Mouse (Mus musculus): Measurements from ENCODE around the gene Cep131. TPM values are rescaled to one million over a fixed set of nuclear protein-coding genes. Genes with fewer than 3 reads are reported as not detected.

Cep131 gene
- polyA plus RNA-seq, 1 experiment from 2014 or later = 15.3 TPM

GRCm38 (mm10) chr11:120034306-120034705, 52.3 kb downstream of the Cep131 start:
- Histone ChIP-seq H3K4me3 (ENCODE audit: low read length) (no peak overlapping the region), H3K9ac (ENCODE audit: low read length) (no peak overlapping the region), H3K27me3 (ENCODE audit: control insufficient read depth, insufficient read depth, low read depth, low read length) (no peaks in the 10 kb centered on the region), H3K4me2 (ENCODE audit: low read depth, low read length) (no peak overlapping the region), H3K4me1 (replicated peaks; ENCODE audit: control insufficient read depth, insufficient read depth, low read length) (peaks cover 8% of the 10 kb centered on the region; the same call in 1 of the 2 replicates), H3K36me3 (ENCODE audit: control insufficient read depth, insufficient read depth, low read length) (no peaks in the 10 kb centered on the region), H3K27ac (ENCODE audit: low read length) (no peak overlapping the region), H3K9me3 (ENCODE audit: control insufficient read depth, low read length) (no peaks in the 10 kb centered on the region)
- ATAC-seq (ENCODE audit: low read depth) = no peak
- 32% methylated on average over 3 of the region's 3 CpGs for WGBS

GRCm38 (mm10) chr11:120033473-120033872, 53.2 kb downstream of the Cep131 start:
- H3K9me3 ChIP-seq (ENCODE audit: control insufficient read depth, low read length) = no peaks in the 10 kb centered on the region
- no peak overlapping the region for H3K4me3 ChIP-seq (ENCODE audit: low read length)
- no peak overlapping the region for H3K27ac ChIP-seq (ENCODE audit: low read length)
- no peak overlapping the region for H3K4me2 ChIP-seq (ENCODE audit: low read depth, low read length)
- H3K9ac ChIP-seq (ENCODE audit: low read length) = no peak overlapping the region
- no peaks in the 10 kb centered on the region for H3K36me3 ChIP-seq (ENCODE audit: control insufficient read depth, insufficient read depth, low read length)
- no peaks in the 10 kb centered on the region for H3K27me3 ChIP-seq (ENCODE audit: control insufficient read depth, insufficient read depth, low read depth, low read length)
- peaks cover 5% of the 10 kb centered on the region; the same call in 1 of the 2 replicates for H3K4me1 ChIP-seq (replicated peaks; ENCODE audit: control insufficient read depth, insufficient read depth, low read length)
- WGBS = 64% methylated on average over 3 of the region's 3 CpGs
- 0 out of 2 replicates have a peak, but pooled peaks have one; percentile 10 for ATAC-seq (ENCODE audit: low read depth)

- WGBS = 33% methylated on average over 8 of the region's 8 CpGs
- H3K4me2 ChIP-seq (ENCODE audit: low read depth, low read length) = no peak overlapping the region
- ATAC-seq (ENCODE audit: low read depth) = no peak
Observed at GRCm38 (mm10) chr11:120032052-120032451, 54.6 kb downstream of the Cep131 start.

GRCm38 (mm10) chr11:120030145-120030901, 56.3 kb downstream of the Cep131 start:
- Histone ChIP-seq H3K36me3 (ENCODE audit: control insufficient read depth, insufficient read depth, low read length) (no peaks in the 10 kb centered on the region), H3K4me1 (replicated peaks; ENCODE audit: control insufficient read depth, insufficient read depth, low read length) (peaks cover 5% of the 10 kb centered on the region; the same call in 1 of the 2 replicates), H3K4me2 (ENCODE audit: low read depth, low read length) (no peak overlapping the region), H3K9ac (ENCODE audit: low read length) (no peak overlapping the region), H3K4me3 (ENCODE audit: low read length) (no peak overlapping the region), H3K9me3 (ENCODE audit: control insufficient read depth, low read length) (no peaks in the 10 kb centered on the region), H3K27ac (ENCODE audit: low read length) (no peak overlapping the region), H3K27me3 (ENCODE audit: control insufficient read depth, insufficient read depth, low read depth, low read length) (no peaks in the 10 kb centered on the region)
- peak; percentile 52 for ATAC-seq (ENCODE audit: low read depth)
- 28% methylated on average over 10 of the region's 10 CpGs for WGBS

More at GRCm38 (mm10) chr11:120032052-120032451, 54.6 kb downstream of the Cep131 start:
- Histone ChIP-seq H3K27me3 (ENCODE audit: control insufficient read depth, insufficient read depth, low read depth, low read length) (no peaks in the 10 kb centered on the region), H3K9ac (ENCODE audit: low read length) (no peak overlapping the region), H3K4me3 (ENCODE audit: low read length) (no peak overlapping the region), H3K9me3 (ENCODE audit: control insufficient read depth, low read length) (no peaks in the 10 kb centered on the region), H3K27ac (ENCODE audit: low read length) (0 out of 2 replicates have a peak overlapping the region, but pooled peaks have one; percentile 16), H3K36me3 (ENCODE audit: control insufficient read depth, insufficient read depth, low read length) (no peaks in the 10 kb centered on the region), H3K4me1 (replicated peaks; ENCODE audit: control insufficient read depth, insufficient read depth, low read length) (peaks cover 5% of the 10 kb centered on the region; the same call in 1 of the 2 replicates)

- H3K4me1 ChIP-seq (replicated peaks; ENCODE audit: control insufficient read depth, insufficient read depth, low read length) = peaks cover 5% of the 10 kb centered on the region; the same call in 1 of the 2 replicates
- H3K9me3 ChIP-seq (ENCODE audit: control insufficient read depth, low read length) = no peaks in the 10 kb centered on the region
- H3K27me3 ChIP-seq (ENCODE audit: control insufficient read depth, insufficient read depth, low read depth, low read length) = no peaks in the 10 kb centered on the region
- no peaks in the 10 kb centered on the region for H3K36me3 ChIP-seq (ENCODE audit: control insufficient read depth, insufficient read depth, low read length)
- 32% methylated on average over 9 of the region's 9 CpGs for WGBS
- no peak overlapping the region for H3K27ac ChIP-seq (ENCODE audit: low read length)
- no peak overlapping the region for H3K9ac ChIP-seq (ENCODE audit: low read length)
- 0 out of 2 replicates have a peak, but pooled peaks have one; percentile 13 for ATAC-seq (ENCODE audit: low read depth)
- no peak overlapping the region for H3K4me3 ChIP-seq (ENCODE audit: low read length)
- no peak overlapping the region for H3K4me2 ChIP-seq (ENCODE audit: low read depth, low read length)
Observed at GRCm38 (mm10) chr11:120029431-120030144, 57.0 kb downstream of the Cep131 start.

GRCm38 (mm10) chr11:120028319-120029092, 58.1 kb downstream of the Cep131 start:
- peaks cover 5% of the 10 kb centered on the region; the same call in 1 of the 2 replicates for H3K4me1 ChIP-seq (replicated peaks; ENCODE audit: control insufficient read depth, insufficient read depth, low read length)
- no peaks in the 10 kb centered on the region for H3K36me3 ChIP-seq (ENCODE audit: control insufficient read depth, insufficient read depth, low read length)
- H3K4me2 ChIP-seq (ENCODE audit: low read depth, low read length) = no peak overlapping the region
- H3K27ac ChIP-seq (ENCODE audit: low read length) = no peak overlapping the region
- H3K4me3 ChIP-seq (ENCODE audit: low read length) = no peak overlapping the region
- H3K9ac ChIP-seq (ENCODE audit: low read length) = no peak overlapping the region
- no peaks in the 10 kb centered on the region for H3K9me3 ChIP-seq (ENCODE audit: control insufficient read depth, low read length)
- ATAC-seq (ENCODE audit: low read depth) = peak; percentile 39; the same call in 1 of the 2 replicates
- WGBS = 49% methylated on average over 18 of the region's 18 CpGs
- H3K27me3 ChIP-seq (ENCODE audit: control insufficient read depth, insufficient read depth, low read depth, low read length) = no peaks in the 10 kb centered on the region

- WGBS = 67% methylated on average over 3 of the region's 3 CpGs
- Histone ChIP-seq H3K4me1 (replicated peaks; ENCODE audit: control insufficient read depth, insufficient read depth, low read length) (peaks cover 5% of the 10 kb centered on the region; the same call in 1 of the 2 replicates), H3K36me3 (ENCODE audit: control insufficient read depth, insufficient read depth, low read length) (no peaks in the 10 kb centered on the region), H3K4me2 (ENCODE audit: low read depth, low read length) (no peak overlapping the region), H3K4me3 (ENCODE audit: low read length) (no peak overlapping the region), H3K27ac (ENCODE audit: low read length) (no peak overlapping the region), H3K9ac (ENCODE audit: low read length) (no peak overlapping the region), H3K9me3 (ENCODE audit: control insufficient read depth, low read length) (no peaks in the 10 kb centered on the region), H3K27me3 (ENCODE audit: control insufficient read depth, insufficient read depth, low read depth, low read length) (no peaks in the 10 kb centered on the region)
- no peak for ATAC-seq (ENCODE audit: low read depth)
Observed at GRCm38 (mm10) chr11:120026941-120027340, 59.7 kb downstream of the Cep131 start.

GRCm38 (mm10) chr11:120022841-120023240, 63.8 kb downstream of the Cep131 start:
- no peak overlapping the region for H3K9ac ChIP-seq (ENCODE audit: low read length)
- no peaks in the 10 kb centered on the region for H3K27me3 ChIP-seq (ENCODE audit: control insufficient read depth, insufficient read depth, low read depth, low read length)
- 0 out of 2 replicates have a peak, but pooled peaks have one; percentile 5 for ATAC-seq (ENCODE audit: low read depth)
- H3K4me2 ChIP-seq (ENCODE audit: low read depth, low read length) = no peak overlapping the region
- no peaks in the 10 kb centered on the region for H3K9me3 ChIP-seq (ENCODE audit: control insufficient read depth, low read length)
- no peak overlapping the region for H3K27ac ChIP-seq (ENCODE audit: low read length)
- WGBS = 63% methylated on average over 12 of the region's 12 CpGs
- H3K36me3 ChIP-seq (ENCODE audit: control insufficient read depth, insufficient read depth, low read length) = no peaks in the 10 kb centered on the region
- no peaks in the 10 kb centered on the region for H3K4me1 ChIP-seq (replicated peaks; ENCODE audit: control insufficient read depth, insufficient read depth, low read length)
- no peak overlapping the region for H3K4me3 ChIP-seq (ENCODE audit: low read length)

Data from lung, embryonic 16.5 days (tissue).